Mouse (Mus musculus) brain, embryonic 14.5 days (tissue): Measurements from ENCODE around the gene Slc19a1. TPM values are rescaled to one million over a fixed set of nuclear protein-coding genes. Genes with fewer than 3 reads are reported as not detected.

Source experiments
- DNase-seq: peaks from one replicate; pipeline ENCODE4 v3.0.0-alpha.2; 2011; ENCODE audit warnings: low read depth
- CTCF ChIP-seq: fragments of 200-500 bp; IDR thresholded peaks from 2 replicates; pipeline ENCODE4 v1.5.1; 2012; ENCODE audit warnings: inconsistent platforms, mild to moderate bottlenecking, moderate library complexity, borderline replicate concordance; ENCODE audit not compliant: insufficient read depth, insufficient read length; ENCODE audit errors: extremely low read depth
- POLR2A ChIP-seq: fragments of 200-500 bp; IDR thresholded peaks from 2 replicates; pipeline ENCODE4 v1.6.1; 2012; ENCODE audit warnings: mild to moderate bottlenecking, inconsistent platforms, borderline replicate concordance; ENCODE audit not compliant: poor library complexity, insufficient read depth, insufficient read length, severe bottlenecking; ENCODE audit errors: extremely low read depth
- polyA plus RNA-seq: library from polyadenylated mRNA; depleted of rRNA; stranded (reverse); fragments of >200 nt; gene quantifications from 2 replicates; pipeline ENCODE4 v1.2.3, GENCODE M21; 2012; rRNA removed

The Slc19a1 gene
- polyA plus RNA-seq, 1 experiment, result 67.3 TPM

GRCm38 (mm10) chr10:77098619-77099018 lies 66.6 kb downstream of the Slc19a1 start:
- DNase-seq, result no peak
- TF ChIP-seq CTCF, result no peak

GRCm38 (mm10) chr10:77099777-77100176 lies 67.7 kb downstream of the Slc19a1 start:
- no peak for DNase-seq
- TF ChIP-seq CTCF (no peak), POLR2A (no peak)

GRCm38 (mm10) chr10:77103689-77104088 lies 71.6 kb downstream of the Slc19a1 start:
- DNase-seq, result no peak
- TF ChIP-seq POLR2A (no peak), CTCF (no peak)

- no peak for TF ChIP-seq CTCF
- TF ChIP-seq POLR2A, result no peak
Measured at GRCm38 (mm10) chr10:77104327-77104726, 72.3 kb downstream of the Slc19a1 start.

GRCm38 (mm10) chr10:77108106-77108505 lies 76.1 kb downstream of the Slc19a1 start:
- no peak for DNase-seq
- TF ChIP-seq CTCF, result no peak
- TF ChIP-seq POLR2A, result no peak

More at GRCm38 (mm10) chr10:77104327-77104726, 72.3 kb downstream of the Slc19a1 start:
- no peak for DNase-seq

GRCm38 (mm10) chr10:77110010-77110409 lies 78.0 kb downstream of the Slc19a1 start:
- TF ChIP-seq CTCF (no peak), POLR2A (no peak)
- no peak for DNase-seq

Other genes with a start within 250 kb of the Slc19a1 start
- 24.4 and 39.0 TPM in 2 replicates for gene Pcbp3, start 70.4 kb upstream of the Slc19a1 start, polyA plus RNA-seq
- 24.5 and 45.2 TPM in 2 replicates for gene Col18a1, start 134.3 kb downstream of the Slc19a1 start, polyA plus RNA-seq
- gene Pofut2, start 227.0 kb downstream of the Slc19a1 start, polyA plus RNA-seq, result 45.3 and 49.2 TPM in 2 replicates